Mouse (Mus musculus): ENCODE data around the gene Anapc4. TPM values are rescaled to one million over a fixed set of nuclear protein-coding genes. Genes with fewer than 3 reads are reported as not detected.
A peak's percentile ranks its signal among the peaks of the same experiment; 100 is the strongest.

Gene Anapc4
- polyA plus RNA-seq, 1 experiment from 2014 or later, result 111 TPM

DNA sequence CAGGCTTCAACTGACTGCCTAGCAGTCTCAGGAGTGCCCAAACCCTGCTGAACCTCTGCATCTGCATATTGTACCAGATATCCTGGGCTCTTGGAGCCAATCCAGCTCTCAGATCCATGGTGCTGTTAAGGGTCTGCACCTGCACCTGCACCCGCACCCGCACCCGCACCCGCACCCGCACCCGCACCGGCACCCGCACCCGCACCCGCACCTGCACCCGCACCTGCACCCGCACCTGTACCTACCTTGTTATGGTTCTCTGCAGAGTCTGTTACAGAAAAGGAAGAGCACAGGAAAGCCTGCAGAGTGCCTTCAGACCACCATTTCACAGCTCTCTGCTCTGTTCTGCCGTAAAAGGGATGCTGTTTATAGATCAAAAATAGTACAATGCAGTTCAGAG, 38.2 kb downstream of the Anapc4 start:
- H3K36me3 ChIP-seq, result peaks cover 28% of the 10 kb centered on the region
- H3K4me1 ChIP-seq, result no peaks in the 10 kb centered on the region
- H3K9ac ChIP-seq (replicated peaks), result no peak overlapping the region
- H3K27me3 ChIP-seq, result no peaks in the 10 kb centered on the region
- no peak overlapping the region for H3K27ac ChIP-seq (replicated peaks)
- no peak for ATAC-seq (replicated peaks)
- WGBS, result 97% methylated on average over 13 of the region's 13 CpGs
- no peak overlapping the region for H3K4me3 ChIP-seq
- H3K4me2 ChIP-seq (replicated peaks), result no peak overlapping the region
- H3K9me3 ChIP-seq, result no peaks in the 10 kb centered on the region

DNA sequence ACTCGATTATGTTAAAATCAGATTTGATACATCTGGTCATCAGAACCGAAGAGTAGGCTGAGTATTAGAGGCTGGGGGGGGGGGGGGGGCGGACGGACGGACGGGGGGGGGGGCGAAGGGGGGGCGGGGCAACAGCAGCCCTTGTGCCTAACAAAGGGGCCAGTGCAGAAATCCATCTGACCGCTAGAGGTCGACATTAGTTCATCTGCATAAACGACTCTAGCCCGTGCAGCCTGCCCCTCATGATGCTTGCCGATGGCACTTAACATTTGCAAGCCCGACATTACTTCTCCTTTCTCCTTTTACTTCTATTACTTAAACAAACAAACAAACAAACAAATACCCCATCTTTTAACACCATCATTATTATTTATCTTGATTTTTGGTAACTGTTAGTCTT, 45.0 kb downstream of the Anapc4 start:
- H3K4me1 ChIP-seq, result no peaks in the 10 kb centered on the region
- no peak overlapping the region for H3K4me2 ChIP-seq (replicated peaks)
- no peaks in the 10 kb centered on the region for H3K36me3 ChIP-seq
- ATAC-seq (replicated peaks), result peak; percentile 84
- no peak overlapping the region for H3K27ac ChIP-seq (replicated peaks)
- H3K4me3 ChIP-seq, result no peak overlapping the region
- 4% methylated on average over 10 of the region's 14 CpGs for WGBS
- H3K9me3 ChIP-seq, result no peaks in the 10 kb centered on the region
- H3K27me3 ChIP-seq, result no peaks in the 10 kb centered on the region
- no peak overlapping the region for H3K9ac ChIP-seq (replicated peaks)

DNA sequence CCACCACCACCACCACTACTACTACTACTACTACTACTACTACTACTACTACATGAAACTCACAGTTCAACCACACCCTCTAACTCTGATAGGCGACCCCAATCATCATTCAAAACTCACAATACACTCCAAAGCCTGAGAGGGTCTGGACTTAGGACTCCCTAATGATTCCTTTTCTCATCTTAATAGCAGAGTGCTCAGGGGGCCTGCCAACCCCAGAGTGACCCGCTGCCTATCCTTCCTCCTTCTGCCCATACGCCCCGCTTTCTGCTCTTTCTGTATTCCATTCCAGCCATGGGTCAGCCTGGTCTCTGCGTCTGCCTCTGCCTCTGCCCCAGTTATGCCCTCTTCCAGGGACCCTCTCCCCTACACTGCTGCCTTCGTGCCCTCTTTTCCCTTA, 46.1 kb downstream of the Anapc4 start:
- 89% methylated on average over 6 of the region's 6 CpGs for WGBS
- Histone ChIP-seq H3K9me3 (no peaks in the 10 kb centered on the region), H3K4me3 (no peak overlapping the region)

DNA sequence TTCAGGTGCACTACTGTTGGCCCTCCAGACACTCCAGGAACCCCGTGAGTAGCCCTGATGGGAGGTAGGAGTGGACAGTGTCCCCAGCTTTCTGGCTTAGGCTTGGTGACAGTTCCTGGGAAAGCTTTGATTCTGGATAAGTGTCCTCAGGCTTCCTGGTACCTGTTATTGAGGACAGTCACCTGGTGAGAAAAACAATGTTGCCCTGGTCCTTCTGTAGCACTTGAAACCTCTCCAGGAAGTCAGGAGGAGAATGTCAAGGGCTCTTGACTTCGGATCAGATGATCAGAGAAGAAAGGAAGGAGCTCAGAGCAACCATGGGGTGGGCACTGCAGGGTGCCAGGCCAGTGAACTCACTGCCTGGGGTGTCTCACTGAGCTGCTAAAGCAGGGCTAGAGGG, 48.6 kb downstream of the Anapc4 start:
- no peak overlapping the region for H3K4me2 ChIP-seq (replicated peaks)
- H3K9ac ChIP-seq (replicated peaks), result no peak overlapping the region
- no peaks in the 10 kb centered on the region for H3K9me3 ChIP-seq
- H3K27ac ChIP-seq (replicated peaks), result no peak overlapping the region
- H3K4me3 ChIP-seq, result no peak overlapping the region
- H3K4me1 ChIP-seq, result no peaks in the 10 kb centered on the region
- ATAC-seq (replicated peaks), result no peak
- H3K27me3 ChIP-seq, result no peaks in the 10 kb centered on the region
- H3K36me3 ChIP-seq, result no peaks in the 10 kb centered on the region
- whole genome bisulfite sequencing, result 64% methylated on average over 2 of the region's 2 CpGs

More for the DNA sequence above, 46.1 kb downstream of the Anapc4 start:
- Histone ChIP-seq H3K27me3 (no peaks in the 10 kb centered on the region), H3K36me3 (no peaks in the 10 kb centered on the region), H3K4me1 (no peaks in the 10 kb centered on the region), H3K4me2 (replicated peaks) (no peak overlapping the region), H3K27ac (replicated peaks) (no peak overlapping the region), H3K9ac (replicated peaks) (no peak overlapping the region)
- ATAC-seq (replicated peaks), result no peak

DNA sequence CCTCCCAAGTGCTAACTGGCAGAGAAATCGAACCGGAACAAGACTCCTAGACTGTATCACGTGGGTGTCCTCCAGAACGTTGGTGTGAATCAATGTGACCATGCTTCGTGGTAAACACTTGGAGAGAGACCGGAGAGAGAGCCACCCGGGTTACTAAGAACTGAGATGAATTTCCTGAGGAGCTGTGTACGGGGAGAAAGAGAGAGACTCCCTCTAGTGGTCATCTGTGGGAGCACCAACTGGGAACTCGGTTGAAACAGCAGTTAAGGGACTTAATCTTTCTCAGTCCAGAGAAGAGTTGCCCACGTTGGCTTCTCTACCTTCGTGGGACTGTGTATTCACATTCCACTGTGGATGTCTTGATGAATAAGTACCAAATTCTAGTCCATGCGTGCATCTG, 53.3 kb downstream of the Anapc4 start:
- no peak overlapping the region for H3K27ac ChIP-seq (replicated peaks)

DNA sequence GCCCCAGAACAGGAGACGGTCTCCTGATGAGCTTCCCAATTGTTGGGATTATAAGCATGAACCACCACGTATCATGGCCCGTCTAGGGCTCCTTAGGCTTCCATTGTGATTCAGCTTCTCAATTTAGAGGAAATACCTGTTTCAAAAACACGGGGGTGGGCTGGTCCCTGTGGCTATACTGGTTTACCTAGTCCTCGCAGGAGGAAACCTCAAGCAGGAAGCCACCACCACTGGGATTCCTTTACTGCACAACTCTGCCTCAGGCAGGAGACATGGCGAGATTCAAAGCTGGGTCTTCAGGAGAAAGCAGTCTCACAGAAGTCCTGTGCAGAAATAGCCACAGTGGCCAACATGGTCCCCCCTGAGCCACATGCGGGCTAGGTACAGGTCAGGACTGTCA, 56.1 kb downstream of the Anapc4 start:
- Histone ChIP-seq H3K4me1 (no peaks in the 10 kb centered on the region), H3K9ac (replicated peaks) (no peak overlapping the region), H3K36me3 (no peaks in the 10 kb centered on the region), H3K27ac (replicated peaks) (no peak overlapping the region), H3K27me3 (no peaks in the 10 kb centered on the region), H3K9me3 (no peaks in the 10 kb centered on the region), H3K4me3 (no peak overlapping the region), H3K4me2 (replicated peaks) (no peak overlapping the region)
- 82% methylated on average over 7 of the region's 7 CpGs for WGBS
- no peak for ATAC-seq (replicated peaks)

More for the DNA sequence above, 53.3 kb downstream of the Anapc4 start:
- Histone ChIP-seq H3K36me3 (no peaks in the 10 kb centered on the region), H3K4me3 (no peak overlapping the region), H3K9me3 (no peaks in the 10 kb centered on the region), H3K4me1 (no peaks in the 10 kb centered on the region), H3K27me3 (no peaks in the 10 kb centered on the region), H3K9ac (replicated peaks) (no peak overlapping the region), H3K4me2 (replicated peaks) (no peak overlapping the region)
- ATAC-seq (replicated peaks), result no peak
- 50% methylated on average over 12 of the region's 12 CpGs for WGBS

DNA sequence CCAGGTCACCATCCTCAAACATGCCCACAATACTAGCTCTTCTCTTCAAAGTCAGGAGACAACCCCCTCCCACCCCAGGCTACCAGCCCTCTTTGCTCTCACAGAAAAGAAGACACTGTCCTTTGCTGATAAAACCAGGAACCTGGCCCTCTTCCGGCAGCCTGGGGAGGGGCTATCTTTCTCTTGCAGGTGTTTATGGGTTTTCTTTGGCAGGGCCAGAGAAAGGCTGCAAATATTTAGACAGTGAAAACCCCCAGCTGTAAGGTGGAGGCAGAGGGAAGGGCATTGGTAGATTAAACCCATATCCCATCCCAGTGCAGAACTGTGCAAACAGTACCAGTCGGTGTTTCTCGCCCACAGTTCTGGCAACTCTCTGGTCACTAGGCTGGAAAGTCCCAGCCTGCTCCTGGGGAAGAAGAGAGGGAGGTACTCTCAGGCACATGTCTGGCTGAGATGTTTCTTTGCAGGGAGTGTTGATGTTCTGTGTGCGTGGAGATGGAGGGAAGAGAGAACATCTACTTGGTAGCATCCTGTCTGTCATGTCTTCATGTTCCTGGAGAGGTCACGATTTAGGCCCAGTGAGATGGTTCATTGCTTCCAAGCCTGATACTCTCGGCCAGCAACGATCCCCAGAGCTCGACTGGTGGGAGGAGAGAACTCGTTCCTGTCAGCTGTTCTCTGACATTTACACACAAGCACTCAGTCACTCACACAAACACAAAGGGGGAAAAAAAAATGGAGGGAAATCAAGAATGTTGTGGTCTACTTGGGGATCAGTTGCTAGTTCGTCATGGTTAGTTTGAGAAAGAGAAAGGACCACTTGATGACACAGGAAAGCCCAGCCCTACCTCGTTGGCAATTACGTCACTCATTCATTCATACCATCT, 58.4 kb downstream of the Anapc4 start:
- no peak overlapping the region for H3K4me3 ChIP-seq
- H3K4me1 ChIP-seq, result no peaks in the 10 kb centered on the region
- H3K9ac ChIP-seq (replicated peaks), result no peak overlapping the region
- ATAC-seq (replicated peaks), result no peak
- no peak overlapping the region for H3K4me2 ChIP-seq (replicated peaks)
- no peak overlapping the region for H3K27ac ChIP-seq (replicated peaks)
- H3K27me3 ChIP-seq, result no peaks in the 10 kb centered on the region
- no peaks in the 10 kb centered on the region for H3K36me3 ChIP-seq
- 65% methylated on average over 12 of the region's 12 CpGs for WGBS
- H3K9me3 ChIP-seq, result no peaks in the 10 kb centered on the region

DNA sequence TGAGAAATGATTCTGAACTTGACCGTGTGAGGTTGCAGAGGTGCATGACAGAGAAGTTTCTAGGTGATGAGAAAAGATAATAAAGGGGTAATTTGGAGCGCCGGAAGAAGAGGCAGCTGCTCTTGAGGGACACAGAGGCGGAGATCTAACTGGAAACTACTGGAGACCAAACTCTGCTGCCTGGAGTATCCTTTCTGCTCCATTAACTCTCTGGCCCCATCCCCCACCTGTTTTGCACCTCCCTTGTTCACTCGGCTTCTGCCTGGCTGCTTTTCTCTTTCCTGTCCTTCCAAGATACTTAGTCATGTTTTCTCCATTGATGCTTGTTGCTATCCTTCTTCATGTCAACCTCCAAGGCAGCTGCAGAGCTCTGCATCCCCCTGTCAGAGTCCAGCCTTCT, 60.1 kb downstream of the Anapc4 start:
- H3K4me2 ChIP-seq (replicated peaks), result no peak overlapping the region
- no peaks in the 10 kb centered on the region for H3K4me1 ChIP-seq
- WGBS, result 82% methylated on average over 5 of the region's 5 CpGs
- H3K9ac ChIP-seq (replicated peaks), result no peak overlapping the region
- no peaks in the 10 kb centered on the region for H3K27me3 ChIP-seq
- no peak overlapping the region for H3K27ac ChIP-seq (replicated peaks)
- ATAC-seq (replicated peaks), result no peak
- no peak overlapping the region for H3K4me3 ChIP-seq
- H3K9me3 ChIP-seq, result no peaks in the 10 kb centered on the region
- no peaks in the 10 kb centered on the region for H3K36me3 ChIP-seq

- no peaks in the 10 kb centered on the region for H3K27me3 ChIP-seq
- H3K9me3 ChIP-seq, result no peaks in the 10 kb centered on the region
- no peaks in the 10 kb centered on the region for H3K36me3 ChIP-seq
- no peak overlapping the region for H3K4me2 ChIP-seq (replicated peaks)
- no peak overlapping the region for H3K4me3 ChIP-seq
- no peak overlapping the region for H3K9ac ChIP-seq (replicated peaks)
- no peaks in the 10 kb centered on the region for H3K4me1 ChIP-seq
- no peak for ATAC-seq (replicated peaks)
- no peak overlapping the region for H3K27ac ChIP-seq (replicated peaks)
- WGBS, result 24% methylated on average over 4 of the region's 4 CpGs
Measured at GRCm38 (mm10) chr5:52904246-52904645, 70.4 kb downstream of the Anapc4 start.

GRCm38 (mm10) chr5:52904671-52905070, 70.9 kb downstream of the Anapc4 start:
- no peak overlapping the region for H3K9ac ChIP-seq (replicated peaks)

DNA sequence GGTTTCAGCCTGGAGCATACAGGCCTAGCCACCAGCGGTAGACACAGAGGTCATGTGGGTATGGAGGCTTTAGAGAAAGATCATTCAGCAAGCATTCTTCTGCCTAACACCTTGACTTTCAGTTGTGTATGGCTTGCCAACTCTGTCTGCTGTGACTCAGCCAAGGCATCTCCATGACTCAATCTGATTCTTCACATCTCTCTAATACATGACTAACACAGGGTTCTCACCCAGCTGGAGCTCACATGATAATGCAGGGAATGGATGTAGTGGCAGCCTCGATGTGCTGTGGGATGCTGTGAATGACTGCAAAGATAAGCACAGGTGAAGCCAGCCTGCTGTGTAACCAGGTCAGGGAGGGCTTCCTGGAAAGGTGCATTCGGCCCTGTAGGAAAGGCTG, 74.4 kb downstream of the Anapc4 start:
- Histone ChIP-seq H3K9ac (replicated peaks) (no peak overlapping the region), H3K27me3 (no peaks in the 10 kb centered on the region), H3K36me3 (no peaks in the 10 kb centered on the region), H3K4me3 (no peak overlapping the region), H3K9me3 (no peaks in the 10 kb centered on the region), H3K27ac (replicated peaks) (no peak overlapping the region), H3K4me1 (no peaks in the 10 kb centered on the region), H3K4me2 (replicated peaks) (no peak overlapping the region)
- 90% methylated on average over 3 of the region's 3 CpGs for WGBS
- no peak for ATAC-seq (replicated peaks)

More at GRCm38 (mm10) chr5:52904671-52905070, 70.9 kb downstream of the Anapc4 start:
- Histone ChIP-seq H3K27ac (replicated peaks) (no peak overlapping the region), H3K4me1 (no peaks in the 10 kb centered on the region), H3K4me2 (replicated peaks) (no peak overlapping the region), H3K27me3 (no peaks in the 10 kb centered on the region), H3K9me3 (no peaks in the 10 kb centered on the region), H3K36me3 (no peaks in the 10 kb centered on the region), H3K4me3 (no peak overlapping the region)
- ATAC-seq (replicated peaks), result no peak; the same call in 1 of the 2 replicates
- WGBS, result 19% methylated on average over 6 of the region's 6 CpGs

DNA sequence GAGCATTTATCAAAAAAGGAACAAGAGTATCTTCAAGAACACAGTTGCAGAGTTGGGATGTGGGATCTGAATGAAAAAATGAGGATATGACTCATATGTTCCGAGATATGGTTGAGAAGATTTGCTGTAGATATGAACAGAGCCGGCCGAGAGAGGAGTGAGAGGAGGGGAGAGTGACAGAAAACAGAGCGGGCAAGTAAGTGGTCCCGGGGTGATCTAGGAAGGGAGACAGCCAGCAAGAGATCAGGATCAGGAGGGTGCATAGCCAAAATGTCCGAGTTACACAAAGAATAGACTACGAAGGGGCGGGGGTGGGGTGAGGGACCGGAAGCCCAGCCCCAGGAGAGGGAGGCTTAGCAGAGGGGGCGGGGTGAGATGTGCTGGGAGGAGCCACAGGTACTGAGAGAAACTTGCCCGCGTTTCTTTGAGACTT, 76.4 kb downstream of the Anapc4 start:
- H3K36me3 ChIP-seq, result no peaks in the 10 kb centered on the region
- H3K9ac ChIP-seq (replicated peaks), result no peak overlapping the region
- no peak overlapping the region for H3K4me3 ChIP-seq
- H3K4me1 ChIP-seq, result no peaks in the 10 kb centered on the region
- WGBS, result 42% methylated on average over 12 of the region's 12 CpGs
- no peak for ATAC-seq (replicated peaks)
- H3K9me3 ChIP-seq, result no peaks in the 10 kb centered on the region
- no peak overlapping the region for H3K27ac ChIP-seq (replicated peaks)
- peak overlapping the region; percentile 25; the same call in 1 of the 2 replicates for H3K4me2 ChIP-seq (replicated peaks)
- H3K27me3 ChIP-seq, result no peaks in the 10 kb centered on the region

Measured in forebrain, embryonic 15.5 days (tissue).